Mouse (Mus musculus): ENCODE measurements around the gene Hspg2. TPM values are rescaled to one million over a fixed set of nuclear protein-coding genes. Genes with fewer than 3 reads are reported as not detected.
A peak's percentile ranks its signal among the peaks of the same experiment; 100 is the strongest.

Hspg2 gene
- polyA plus RNA-seq, 2 experiments: 3.3 to 5.0 TPM

DNA sequence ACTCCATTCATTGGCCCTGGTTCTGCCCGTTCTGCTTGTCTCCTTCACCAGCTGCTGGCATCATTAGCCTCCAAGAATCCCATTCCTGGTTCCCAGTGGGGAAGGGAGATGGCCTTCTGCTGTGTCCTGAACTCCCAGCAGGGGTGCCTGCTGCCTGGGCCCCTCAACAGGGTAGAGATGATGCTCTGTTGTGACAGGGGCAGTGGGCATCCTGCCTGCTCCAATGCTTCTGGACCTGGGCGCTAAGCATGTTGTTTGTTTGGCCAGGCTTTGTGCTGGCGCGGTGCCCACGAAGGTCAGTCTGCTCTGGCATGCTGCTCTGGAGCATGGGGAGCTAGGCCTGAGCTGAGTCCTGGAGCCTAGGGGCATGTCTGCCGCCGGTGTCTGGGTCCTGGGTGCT lies 16.0 kb downstream of the Hspg2 start:
- no peaks in the 10 kb centered on the region for H3K27me3 ChIP-seq (ENCODE audit: control insufficient read depth, insufficient read depth, low read length)
- 67% methylated on average over 7 of the region's 7 CpGs for WGBS (ENCODE audit: insufficient replicate concordance)
- peaks cover 21 to 51% of the 10 kb centered on the region in 2 experiments for H3K4me1 ChIP-seq (replicated peaks; ENCODE audit: control insufficient read depth in 2 of 2, insufficient read depth in 2 of 2, low read length in 1 of 2)
- no peaks in the 10 kb centered on the region for H3K36me3 ChIP-seq (replicated peaks; ENCODE audit: control insufficient read depth, insufficient read depth, low read depth)
- no peak overlapping the region for H3K9ac ChIP-seq (replicated peaks)
- no peak overlapping the region for H3K27ac ChIP-seq
- no peak overlapping the region for H3K4me3 ChIP-seq (ENCODE audit: insufficient read depth in 1 of 2, low read depth in 2 of 2, low read length in 2 of 2)
- H3K9me3 ChIP-seq (ENCODE audit: control insufficient read depth, low read length): no peaks in the 10 kb centered on the region
- DNase-seq (ENCODE audit: low read depth in 3 of 3, low spot score in 3 of 3) (no peak), ATAC-seq (ENCODE audit: insufficient read depth) (no peak)
- TF ChIP-seq EP300 (IDR thresholded peaks at IDR 0.05; ENCODE audit: low read depth) (no peak), CTCF (IDR thresholded peaks at IDR 0.05; ENCODE audit: low read depth) (no peak)
- H3K4me2 ChIP-seq (ENCODE audit: low read depth): no peak overlapping the region

GRCm38 (mm10) chr4:137485258-137485960 lies 16.8 kb downstream of the Hspg2 start:
- H3K9me3 ChIP-seq (ENCODE audit: control insufficient read depth, low read length): no peaks in the 10 kb centered on the region
- TF ChIP-seq EP300 (IDR thresholded peaks at IDR 0.05; ENCODE audit: low read depth) (no peak), CTCF (IDR thresholded peaks at IDR 0.05; ENCODE audit: low read depth) (no peak)
- peaks cover 21 to 55% of the 10 kb centered on the region in 2 experiments for H3K4me1 ChIP-seq (replicated peaks; ENCODE audit: control insufficient read depth in 2 of 2, insufficient read depth in 2 of 2, low read length in 1 of 2)
- WGBS (ENCODE audit: insufficient replicate concordance): 53% methylated on average over 14 of the region's 14 CpGs
- H3K4me3 ChIP-seq (ENCODE audit: insufficient read depth in 1 of 2, low read depth in 2 of 2, low read length in 2 of 2): no peak overlapping the region
- no peaks in the 10 kb centered on the region for H3K27me3 ChIP-seq (ENCODE audit: control insufficient read depth, insufficient read depth, low read length)
- ATAC-seq (ENCODE audit: insufficient read depth) (no peak), DNase-seq (ENCODE audit: low read depth in 3 of 3, low spot score in 3 of 3) (no peak)
- H3K36me3 ChIP-seq (replicated peaks; ENCODE audit: control insufficient read depth, insufficient read depth, low read depth): no peaks in the 10 kb centered on the region
- no peak overlapping the region for H3K9ac ChIP-seq (replicated peaks)
- H3K4me2 ChIP-seq (ENCODE audit: low read depth): no peak overlapping the region
- H3K27ac ChIP-seq: no peak overlapping the region

- DNase-seq (ENCODE audit: low read depth in 3 of 3, low spot score in 3 of 3) (no peak), ATAC-seq (ENCODE audit: insufficient read depth) (no peak)
- Histone ChIP-seq H3K9ac (replicated peaks) (no peak overlapping the region), H3K27me3 (ENCODE audit: control insufficient read depth, insufficient read depth, low read length) (no peaks in the 10 kb centered on the region), H3K4me2 (ENCODE audit: low read depth) (no peak overlapping the region), H3K4me3 (ENCODE audit: insufficient read depth in 1 of 2, low read depth in 2 of 2, low read length in 2 of 2) (no peak overlapping the region), H3K27ac (no peak overlapping the region), H3K4me1 (replicated peaks; ENCODE audit: control insufficient read depth in 2 of 2, insufficient read depth in 2 of 2, low read length in 1 of 2) (peaks cover 21 to 53% of the 10 kb centered on the region in 2 experiments), H3K9me3 (ENCODE audit: control insufficient read depth, low read length) (no peaks in the 10 kb centered on the region), H3K36me3 (replicated peaks; ENCODE audit: control insufficient read depth, insufficient read depth, low read depth) (no peaks in the 10 kb centered on the region)
- 61% methylated on average over 20 of the region's 20 CpGs for WGBS (ENCODE audit: insufficient replicate concordance)
- TF ChIP-seq EP300 (IDR thresholded peaks at IDR 0.05; ENCODE audit: low read depth) (no peak), CTCF (IDR thresholded peaks at IDR 0.05; ENCODE audit: low read depth) (no peak)
These were observed 17.8 kb downstream of the Hspg2 start for GRCm38 (mm10) chr4:137486081-137487014.

- H3K4me3 ChIP-seq (ENCODE audit: insufficient read depth in 1 of 2, low read depth in 2 of 2, low read length in 2 of 2): no peak overlapping the region
- WGBS (ENCODE audit: insufficient replicate concordance): 17% methylated on average over 10 of the region's 10 CpGs
- peak in 1 of 3 experiments; percentile 20 for DNase-seq (ENCODE audit: low read depth in 3 of 3, low spot score in 3 of 3)
- H3K36me3 ChIP-seq (replicated peaks; ENCODE audit: control insufficient read depth, insufficient read depth, low read depth): no peaks in the 10 kb centered on the region
- H3K4me1 ChIP-seq (replicated peaks; ENCODE audit: control insufficient read depth in 2 of 2, insufficient read depth in 2 of 2, low read length in 1 of 2): peaks cover 21 to 53% of the 10 kb centered on the region in 2 experiments
- ATAC-seq (ENCODE audit: insufficient read depth): peak; percentile 51
- no peak overlapping the region for H3K27ac ChIP-seq
- no peak overlapping the region; the same call in 1 of the 2 replicates for H3K9ac ChIP-seq (replicated peaks)
- peak overlapping the region; percentile 32 for H3K4me2 ChIP-seq (ENCODE audit: low read depth)
- TF ChIP-seq CTCF (IDR thresholded peaks at IDR 0.05; ENCODE audit: low read depth) (no peak), EP300 (IDR thresholded peaks at IDR 0.05; ENCODE audit: low read depth) (no peak)
- no peaks in the 10 kb centered on the region for H3K9me3 ChIP-seq (ENCODE audit: control insufficient read depth, low read length)
- H3K27me3 ChIP-seq (ENCODE audit: control insufficient read depth, insufficient read depth, low read length): no peaks in the 10 kb centered on the region
These were observed 18.9 kb downstream of the Hspg2 start for GRCm38 (mm10) chr4:137487286-137488000.
